Mouse (Mus musculus): ENCODE measurements at regions not wholly inside any gene's neighbourhood (a gene's known extent, or its start where the extent isn't known, plus 50 kb on each side); places are given as distances from the start of the nearest gene placed in this dataset.

DNA sequence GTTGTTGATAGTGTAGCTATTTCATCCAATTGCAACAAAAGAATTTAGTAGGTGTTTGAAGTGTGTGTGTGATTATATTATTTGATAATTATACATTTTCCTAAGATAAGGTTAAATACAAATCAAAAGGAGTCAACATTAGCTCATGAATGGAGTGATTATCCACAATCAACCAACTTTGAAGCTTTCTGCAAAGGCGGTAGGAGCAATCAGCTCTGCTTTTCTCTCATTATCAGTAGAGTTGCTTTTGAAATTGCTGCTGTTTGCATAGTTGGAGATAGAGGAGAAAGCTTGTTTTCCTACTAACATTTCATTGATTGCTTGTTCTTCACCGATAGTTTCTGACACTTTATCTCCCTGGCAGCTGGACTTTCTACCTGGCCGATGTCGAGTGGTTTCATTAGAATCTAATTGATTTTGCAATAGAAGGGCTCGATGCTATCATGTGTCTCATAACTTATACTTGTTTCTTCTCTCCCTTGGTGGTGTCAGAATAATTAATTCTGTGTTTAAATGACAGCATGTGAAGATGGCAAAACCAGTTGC, 493.4 kb upstream of the Itga1 start:
- Histone ChIP-seq H3K27ac (replicated peaks; ENCODE audit: low read depth, low read length) (no peak overlapping the region), H3K27me3 (ENCODE audit: control insufficient read depth, insufficient read depth, low read length) (no peaks in the 10 kb centered on the region), H3K9ac (replicated peaks; ENCODE audit: low read length) (no peak overlapping the region), H3K4me2 (ENCODE audit: low read depth, low read length) (no peak overlapping the region), H3K9me3 (replicated peaks; ENCODE audit: control insufficient read depth, low read length) (no peaks in the 10 kb centered on the region), H3K36me3 (replicated peaks; ENCODE audit: control insufficient read depth, insufficient read depth, low read depth, low read length) (no peaks in the 10 kb centered on the region), H3K4me1 (ENCODE audit: control insufficient read depth, insufficient read depth, low read length) (no peaks in the 10 kb centered on the region), H3K4me3 (ENCODE audit: low read depth, low read length) (no peak overlapping the region)
- ATAC-seq (replicated peaks; ENCODE audit: insufficient number of reproducible peaks, low FRiP score, low TSS enrichment, low read depth) = no peak
- no peak for DNase-seq (ENCODE audit: low spot score)
- WGBS = 85% methylated on average over 5 of the region's 5 CpGs

DNA sequence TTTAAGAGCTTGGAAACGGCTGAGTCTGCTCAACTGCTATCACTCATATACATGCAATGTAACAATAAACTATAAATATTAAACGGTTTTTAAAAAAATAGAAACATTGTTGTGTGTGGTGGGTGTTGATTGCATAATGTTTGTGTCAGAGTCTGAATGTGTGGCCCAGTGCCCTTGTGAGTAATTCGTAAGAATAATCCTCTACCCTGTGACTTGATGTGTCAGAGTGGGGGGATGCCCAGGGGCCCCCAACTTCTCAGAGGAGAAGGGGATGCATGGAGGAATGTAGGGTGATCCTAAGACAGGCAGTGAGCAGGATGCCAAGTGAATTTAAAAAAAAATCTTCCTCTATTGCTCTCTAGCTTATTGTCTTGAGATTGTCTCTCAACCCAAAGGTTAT, 474.2 kb upstream of the Itga1 start:
- Histone ChIP-seq H3K9me3 (replicated peaks; ENCODE audit: control insufficient read depth, low read length) (no peaks in the 10 kb centered on the region), H3K4me3 (ENCODE audit: low read depth, low read length) (no peak overlapping the region), H3K9ac (replicated peaks; ENCODE audit: low read length) (no peak overlapping the region), H3K27ac (replicated peaks; ENCODE audit: low read depth, low read length) (no peak overlapping the region), H3K4me1 (ENCODE audit: control insufficient read depth, insufficient read depth, low read length) (no peaks in the 10 kb centered on the region), H3K36me3 (replicated peaks; ENCODE audit: control insufficient read depth, insufficient read depth, low read depth, low read length) (no peaks in the 10 kb centered on the region), H3K4me2 (ENCODE audit: low read depth, low read length) (no peak overlapping the region), H3K27me3 (ENCODE audit: control insufficient read depth, insufficient read depth, low read length) (no peaks in the 10 kb centered on the region)
- ATAC-seq (replicated peaks; ENCODE audit: insufficient number of reproducible peaks, low FRiP score, low TSS enrichment, low read depth) (no peak; the same call in 1 of the 2 replicates), DNase-seq (ENCODE audit: low spot score) (no peak)
- 84% methylated on average over 3 of the region's 3 CpGs for WGBS

GRCm38 (mm10) chr13:115575052-115575891, 473.5 kb upstream of the Itga1 start:
- Histone ChIP-seq H3K36me3 (replicated peaks; ENCODE audit: control insufficient read depth, insufficient read depth, low read depth, low read length) (no peaks in the 10 kb centered on the region), H3K9ac (replicated peaks; ENCODE audit: low read length) (no peak overlapping the region), H3K4me3 (ENCODE audit: low read depth, low read length) (no peak overlapping the region), H3K4me2 (ENCODE audit: low read depth, low read length) (no peak overlapping the region), H3K27ac (replicated peaks; ENCODE audit: low read depth, low read length) (no peak overlapping the region), H3K27me3 (ENCODE audit: control insufficient read depth, insufficient read depth, low read length) (no peaks in the 10 kb centered on the region), H3K4me1 (ENCODE audit: control insufficient read depth, insufficient read depth, low read length) (no peaks in the 10 kb centered on the region), H3K9me3 (replicated peaks; ENCODE audit: control insufficient read depth, low read length) (no peaks in the 10 kb centered on the region)
- 81% methylated on average over 6 of the region's 6 CpGs for WGBS
- DNase-seq (ENCODE audit: low spot score) (no peak), ATAC-seq (replicated peaks; ENCODE audit: insufficient number of reproducible peaks, low FRiP score, low TSS enrichment, low read depth) (no peak)

DNA sequence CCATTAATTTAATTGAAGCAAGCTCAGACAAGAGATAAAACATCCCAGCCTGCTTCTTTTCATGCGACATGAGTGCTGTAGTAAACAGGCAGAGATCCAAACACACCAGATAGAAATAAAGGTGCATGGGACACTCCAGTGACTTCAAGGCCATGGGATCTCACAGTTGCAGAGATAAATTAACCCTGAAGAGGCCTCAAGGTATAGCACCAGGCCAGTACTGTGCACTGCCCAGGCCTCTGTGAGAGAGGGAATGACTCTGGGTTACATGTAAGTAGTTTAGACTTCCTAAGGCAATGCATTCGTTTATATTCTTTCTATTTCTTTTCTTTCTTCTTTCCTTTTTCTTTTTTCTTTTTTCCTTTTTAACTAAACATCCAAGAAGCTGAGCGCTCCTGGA, 439.4 kb upstream of the Itga1 start:
- Histone ChIP-seq H3K36me3 (replicated peaks; ENCODE audit: control insufficient read depth, insufficient read depth, low read depth, low read length) (no peaks in the 10 kb centered on the region), H3K27ac (replicated peaks; ENCODE audit: low read depth, low read length) (no peak overlapping the region), H3K9me3 (replicated peaks; ENCODE audit: control insufficient read depth, low read length) (no peaks in the 10 kb centered on the region), H3K4me1 (ENCODE audit: control insufficient read depth, insufficient read depth, low read length) (no peaks in the 10 kb centered on the region), H3K27me3 (ENCODE audit: control insufficient read depth, insufficient read depth, low read length) (no peaks in the 10 kb centered on the region), H3K9ac (replicated peaks; ENCODE audit: low read length) (no peak overlapping the region), H3K4me2 (ENCODE audit: low read depth, low read length) (no peak overlapping the region), H3K4me3 (ENCODE audit: low read depth, low read length) (no peak overlapping the region)
- DNase-seq (ENCODE audit: low spot score) (no peak), ATAC-seq (replicated peaks; ENCODE audit: insufficient number of reproducible peaks, low FRiP score, low TSS enrichment, low read depth) (no peak)
- WGBS = 86% methylated on average over 3 of the region's 3 CpGs

DNA sequence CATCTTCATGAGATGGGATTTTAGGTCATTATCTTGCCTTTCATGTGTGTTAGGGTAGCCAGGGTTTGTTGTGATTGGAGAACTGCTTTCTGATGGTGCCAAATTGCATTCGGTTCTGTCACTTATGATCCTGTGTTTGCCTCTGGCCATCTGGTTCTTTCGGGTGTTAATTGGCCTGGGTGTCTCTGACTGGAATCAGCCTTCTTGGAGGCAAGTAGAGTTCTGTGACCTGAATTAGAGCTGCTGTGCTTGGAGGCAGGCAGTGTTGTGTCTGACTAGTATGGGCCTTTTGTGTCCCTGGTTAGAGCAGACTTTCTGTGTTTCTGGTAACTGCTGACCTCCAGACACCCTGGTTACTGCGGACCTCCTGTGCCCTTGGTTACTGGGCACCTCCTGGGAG, 434.1 kb upstream of the Itga1 start:
- ATAC-seq (replicated peaks; ENCODE audit: insufficient number of reproducible peaks, low FRiP score, low TSS enrichment, low read depth) = no peak

GRCm38 (mm10) chr13:115513914-115514313, 412.1 kb upstream of the Itga1 start:
- no peak overlapping the region for H3K27ac ChIP-seq (replicated peaks; ENCODE audit: low read depth, low read length)
- no peak overlapping the region for H3K4me2 ChIP-seq (ENCODE audit: low read depth, low read length)
- H3K9ac ChIP-seq (replicated peaks; ENCODE audit: low read length) = no peak overlapping the region
- H3K36me3 ChIP-seq (replicated peaks; ENCODE audit: control insufficient read depth, insufficient read depth, low read depth, low read length) = no peaks in the 10 kb centered on the region
- WGBS = 70% methylated on average over 8 of the region's 8 CpGs
- H3K27me3 ChIP-seq (ENCODE audit: control insufficient read depth, insufficient read depth, low read length) = no peaks in the 10 kb centered on the region
- no peaks in the 10 kb centered on the region for H3K9me3 ChIP-seq (replicated peaks; ENCODE audit: control insufficient read depth, low read length)
- no peak overlapping the region for H3K4me3 ChIP-seq (ENCODE audit: low read depth, low read length)
- ATAC-seq (replicated peaks; ENCODE audit: insufficient number of reproducible peaks, low FRiP score, low TSS enrichment, low read depth) (no peak), DNase-seq (ENCODE audit: low spot score) (no peak)
- no peaks in the 10 kb centered on the region for H3K4me1 ChIP-seq (ENCODE audit: control insufficient read depth, insufficient read depth, low read length)

More for the DNA sequence above, 434.1 kb upstream of the Itga1 start:
- no peaks in the 10 kb centered on the region for H3K9me3 ChIP-seq (replicated peaks; ENCODE audit: control insufficient read depth, low read length)
- no peak overlapping the region for H3K9ac ChIP-seq (replicated peaks; ENCODE audit: low read length)
- H3K27ac ChIP-seq (replicated peaks; ENCODE audit: low read depth, low read length) = no peak overlapping the region
- no peaks in the 10 kb centered on the region for H3K27me3 ChIP-seq (ENCODE audit: control insufficient read depth, insufficient read depth, low read length)
- 81% methylated on average over 3 of the region's 3 CpGs for WGBS
- H3K4me1 ChIP-seq (ENCODE audit: control insufficient read depth, insufficient read depth, low read length) = no peaks in the 10 kb centered on the region
- H3K4me3 ChIP-seq (ENCODE audit: low read depth, low read length) = no peak overlapping the region
- no peak overlapping the region for H3K4me2 ChIP-seq (ENCODE audit: low read depth, low read length)
- no peaks in the 10 kb centered on the region for H3K36me3 ChIP-seq (replicated peaks; ENCODE audit: control insufficient read depth, insufficient read depth, low read depth, low read length)
- no peak for DNase-seq (ENCODE audit: low spot score)

- no peaks in the 10 kb centered on the region for H3K27me3 ChIP-seq (ENCODE audit: control insufficient read depth, insufficient read depth, low read length)
- H3K9me3 ChIP-seq (replicated peaks; ENCODE audit: control insufficient read depth, low read length) = no peaks in the 10 kb centered on the region
- DNase-seq (ENCODE audit: low spot score) = no peak
- H3K4me1 ChIP-seq (ENCODE audit: control insufficient read depth, insufficient read depth, low read length) = no peaks in the 10 kb centered on the region
- H3K27ac ChIP-seq (replicated peaks; ENCODE audit: low read depth, low read length) = no peak overlapping the region
- H3K9ac ChIP-seq (replicated peaks; ENCODE audit: low read length) = no peak overlapping the region
- H3K36me3 ChIP-seq (replicated peaks; ENCODE audit: control insufficient read depth, insufficient read depth, low read depth, low read length) = no peaks in the 10 kb centered on the region
- no peak overlapping the region for H3K4me2 ChIP-seq (ENCODE audit: low read depth, low read length)
- no peak for ATAC-seq (replicated peaks; ENCODE audit: insufficient number of reproducible peaks, low FRiP score, low TSS enrichment, low read depth)
- no peak overlapping the region for H3K4me3 ChIP-seq (ENCODE audit: low read depth, low read length)
Observed at GRCm38 (mm10) chr13:115512214-115512613, 410.4 kb upstream of the Itga1 start.

DNA sequence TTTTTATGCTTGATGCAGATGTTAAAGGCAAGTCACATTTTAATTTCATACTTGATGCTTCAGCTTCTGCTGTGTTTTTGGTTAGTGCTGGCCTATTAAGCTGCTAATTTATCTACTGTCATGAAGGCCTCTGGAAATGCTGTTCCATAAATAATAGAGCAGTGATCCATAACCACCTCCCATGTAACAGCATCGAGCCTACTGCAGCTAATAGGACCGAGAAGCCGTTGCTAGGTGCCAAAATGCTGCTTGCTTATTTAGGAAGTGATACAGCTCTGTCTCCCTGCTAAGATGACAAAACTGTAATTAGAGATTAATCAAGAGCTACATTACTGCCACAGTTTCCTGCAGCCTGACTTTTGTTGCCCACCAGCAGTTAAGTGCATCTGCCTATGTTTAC, 406.9 kb upstream of the Itga1 start:
- no peak overlapping the region for H3K4me2 ChIP-seq (ENCODE audit: low read depth, low read length)
- H3K27ac ChIP-seq (replicated peaks; ENCODE audit: low read depth, low read length) = no peak overlapping the region
- ATAC-seq (replicated peaks; ENCODE audit: insufficient number of reproducible peaks, low FRiP score, low TSS enrichment, low read depth) = no peak
- H3K9ac ChIP-seq (replicated peaks; ENCODE audit: low read length) = no peak overlapping the region
- 71% methylated on average over 3 of the region's 3 CpGs for WGBS
- DNase-seq (ENCODE audit: low spot score) = no peak
- H3K4me1 ChIP-seq (ENCODE audit: control insufficient read depth, insufficient read depth, low read length) = no peaks in the 10 kb centered on the region
- no peak overlapping the region for H3K4me3 ChIP-seq (ENCODE audit: low read depth, low read length)
- H3K9me3 ChIP-seq (replicated peaks; ENCODE audit: control insufficient read depth, low read length) = no peaks in the 10 kb centered on the region
- no peaks in the 10 kb centered on the region for H3K36me3 ChIP-seq (replicated peaks; ENCODE audit: control insufficient read depth, insufficient read depth, low read depth, low read length)
- H3K27me3 ChIP-seq (ENCODE audit: control insufficient read depth, insufficient read depth, low read length) = no peaks in the 10 kb centered on the region
